In genomic region chr4:85707352-85708057, GRCm38 (mm10) we compare ENCODE assay signal across 11 mouse cellular contexts.
DNase-seq lines count a peak whose midpoint lies in the region; ATAC-seq lines count a peak whose summit lies in the region.
"Had no signal": no experiment of that assay in that cellular context is flagged by ENCODE, and none has a peak within 500 bp of the region (broad histone marks: within the 10 kb centered on the region; RNA-seq: fewer than 3 reads in every experiment).

No protein-coding gene starts in this region.

- no peak overlapping the region for H3K4me2 ChIP-seq in hindbrain, embryonic 11.5 days (replicated peaks; ENCODE audit: low read depth, low read length)
- H3K4me2 ChIP-seq in midbrain, embryonic 16.5 days (ENCODE audit: low read length), result no peak overlapping the region
- H3K4me2 ChIP-seq: limb, embryonic 12.5 days had no signal

- H3K9me3 ChIP-seq in hindbrain, embryonic 11.5 days (ENCODE audit: control insufficient read depth, low read length), result no peaks in the 10 kb centered on the region
- H3K9me3 ChIP-seq in midbrain, embryonic 16.5 days (replicated peaks; ENCODE audit: control insufficient read depth, low read length, poor library complexity, severe bottlenecking), result no peaks in the 10 kb centered on the region
- H3K9me3 ChIP-seq: limb, embryonic 12.5 days had no signal

- WGBS in hindbrain, embryonic 11.5 days, result 35% methylated on average over 7 of the region's 7 CpGs
- WGBS in midbrain, embryonic 16.5 days, result 19% methylated on average over 7 of the region's 7 CpGs

- DNase-seq in layer of hippocampus, postnatal 36 days, result peak; percentile 3 to 22
- no peak for DNase-seq in layer of hippocampus, adult 8-10 months (ENCODE audit: low spot score in 2 of 2)
- DNase-seq in embryo, embryonic 11.5 days (ENCODE audit: low read depth, low spot score), result peak; percentile 9
- DNase-seq in hindbrain, embryonic 11.5 days (ENCODE audit: low spot score), result peak; percentile 54
- DNase-seq in thymus, adult 18-20 months, result no peak
- DNase-seq in lung, postnatal 10 days, result no peak
- DNase-seq: adrenal gland, postnatal 10 days; kidney, postnatal 25 days had no signal

- no peak overlapping the region for H3K4me3 ChIP-seq in hindbrain, embryonic 11.5 days (ENCODE audit: low read depth, low read length)
- H3K4me3 ChIP-seq in midbrain, embryonic 16.5 days (ENCODE audit: low read depth, low read length), result no peak overlapping the region
- H3K4me3 ChIP-seq: limb, embryonic 12.5 days had no signal

- H3K27ac ChIP-seq in hindbrain, embryonic 11.5 days (ENCODE audit: low read depth, low read length), result no peak overlapping the region
- no peak overlapping the region for H3K27ac ChIP-seq in midbrain, embryonic 16.5 days (ENCODE audit: low read length)
- H3K27ac ChIP-seq: limb, embryonic 12.5 days had no signal

- no peaks in the 10 kb centered on the region for H3K36me3 ChIP-seq in hindbrain, embryonic 11.5 days (ENCODE audit: control insufficient read depth, insufficient read depth, low read length)
- H3K36me3 ChIP-seq in midbrain, embryonic 16.5 days (ENCODE audit: control insufficient read depth, insufficient read depth, low read length), result no peaks in the 10 kb centered on the region
- H3K36me3 ChIP-seq: limb, embryonic 12.5 days had no signal

- no peak overlapping the region for H3K9ac ChIP-seq in hindbrain, embryonic 11.5 days (ENCODE audit: low read depth, low read length)
- no peak overlapping the region for H3K9ac ChIP-seq in midbrain, embryonic 16.5 days (ENCODE audit: low read depth, low read length)
- H3K9ac ChIP-seq: limb, embryonic 12.5 days had no signal

- no peaks in the 10 kb centered on the region for H3K27me3 ChIP-seq in hindbrain, embryonic 11.5 days (ENCODE audit: control insufficient read depth, insufficient read depth, low read length)
- no peaks in the 10 kb centered on the region for H3K27me3 ChIP-seq in midbrain, embryonic 16.5 days (ENCODE audit: control insufficient read depth, insufficient read depth, low read depth, low read length)

- H3K4me1 ChIP-seq in hindbrain, embryonic 11.5 days (replicated peaks; ENCODE audit: control insufficient read depth, insufficient read depth, low read length), result no peaks in the 10 kb centered on the region
- 0 out of 2 replicates have a peak, but pooled peaks cover 4% of the 10 kb centered on the region for H3K4me1 ChIP-seq in midbrain, embryonic 16.5 days (ENCODE audit: control insufficient read depth, insufficient read depth, low read length)

- ATAC-seq in hindbrain, embryonic 11.5 days (ENCODE audit: low FRiP score), result peak; percentile 86
- peak; percentile 85 for ATAC-seq in midbrain, embryonic 16.5 days
- ATAC-seq in monocyte, adult 5-6 weeks (replicated peaks; ENCODE audit: insufficient number of reproducible peaks, low FRiP score, low TSS enrichment, poor library complexity, severe bottlenecking), result no peak

Comparison
In these comparisons a context has a peak if more than half of its experiments do, and no peak if none do; other contexts are left out.
1. DNase-seq: peak in layer of hippocampus, postnatal 36 days (2 of 2), embryo, embryonic 11.5 days (single experiment) and hindbrain, embryonic 11.5 days (single experiment); none in layer of hippocampus, adult 8-10 months (0 of 2), thymus, adult 18-20 months (0 of 2) and lung, postnatal 10 days (single experiment).